Mouse (Mus musculus) MEL (cell line): Measurements from ENCODE around the gene Anapc4. TPM values are rescaled to one million over a fixed set of nuclear protein-coding genes. Genes with fewer than 3 reads are reported as not detected.
A peak's percentile ranks its signal among the peaks of the same experiment; 100 is the strongest.

Source experiments
- DNase-seq: peaks from one replicate; pipeline ENCODE4 v3.0.0; 2011; ENCODE audit warnings: low read depth, low spot score
- H3K27ac ChIP-seq: 2 replicates; pipeline ENCODE4 v1.5.1; 2012; ENCODE audit warnings: low read depth, mild to moderate bottlenecking, control low read depth, low read length, moderate library complexity; ENCODE audit not compliant: control insufficient read depth
- H3K27me3 ChIP-seq, 2 experiments: fragments of 150-350 bp in 1 of 2; sonication (generic) in 1 of 2; 2 replicates each; pipeline ENCODE4 v1.6.1; 2012; ENCODE audit warnings: low read length in 2 of 2, mild to moderate bottlenecking in 2 of 2, improper control_type of control experiment in 1 of 2, moderate library complexity in 1 of 2; ENCODE audit not compliant: insufficient read depth in 2 of 2, control insufficient read depth in 1 of 2
- H3K36me3 ChIP-seq, 2 experiments: 2 replicates each; pipeline ENCODE4 v1.6.1; 2012 to 2014; ENCODE audit warnings: low read length in 2 of 2, improper control_type of control experiment in 1 of 2, inconsistent platforms in 1 of 2, mild to moderate bottlenecking in 1 of 2; ENCODE audit not compliant: insufficient read depth in 2 of 2, control insufficient read depth in 1 of 2
- H3K4me1 ChIP-seq, 2 experiments: fragments of 150-350 bp in 1 of 2; sonication (generic) in 1 of 2; 2 replicates each; pipeline ENCODE4 v1.6.1; 2012; ENCODE audit warnings: low read length in 2 of 2, improper control_type of control experiment in 1 of 2, mild to moderate bottlenecking in 1 of 2; ENCODE audit not compliant: insufficient read depth in 2 of 2, control insufficient read depth in 1 of 2
- H3K4me3 ChIP-seq, 2 experiments: fragments of 150-350 bp in 1 of 2; sonication (generic) in 1 of 2; 2 replicates each; pipeline ENCODE4 v1.5.1; 2012; ENCODE audit warnings: low read depth in 2 of 2, low read length in 2 of 2, mild to moderate bottlenecking in 2 of 2, moderate library complexity in 2 of 2, control low read depth in 1 of 2, improper control_type of control experiment in 1 of 2; ENCODE audit not compliant: control insufficient read depth in 1 of 2, insufficient read depth in 1 of 2
- H3K79me2 ChIP-seq: 2 replicates; pipeline ENCODE4 v1.6.1; 2012; ENCODE audit warnings: mild to moderate bottlenecking, low read length, moderate library complexity; ENCODE audit not compliant: control insufficient read depth, poor library complexity, insufficient read depth
- H3K9ac ChIP-seq: 2 replicates; pipeline ENCODE4 v1.6.1; 2012; ENCODE audit warnings: low read depth, mild to moderate bottlenecking, control low read depth, low read length, moderate library complexity; ENCODE audit not compliant: control insufficient read depth, poor library complexity, severe bottlenecking
- H3K9me3 ChIP-seq: fragments of 150-350 bp; sonication (generic); replicated peaks from 2 replicates; pipeline ENCODE4 v1.6.1; 2012; ENCODE audit warnings: mild to moderate bottlenecking, low read length, improper control_type of control experiment, moderate library complexity; ENCODE audit not compliant: insufficient read depth
- BHLHE40 ChIP-seq: IDR thresholded peaks from 2 replicates; pipeline ENCODE4 v1.6.1; 2012; ENCODE audit warnings: low read depth, mild to moderate bottlenecking, inconsistent platforms, low read length, improper control_type of control experiment, borderline replicate concordance
- CHD2 ChIP-seq: IDR thresholded peaks from 2 replicates; pipeline ENCODE4 v1.6.1; 2011; ENCODE audit warnings: low read length, improper control_type of control experiment
- ETS1 ChIP-seq: IDR thresholded peaks from 2 replicates; pipeline ENCODE4 v1.6.1; 2012; ENCODE audit warnings: low read depth, mild to moderate bottlenecking, inconsistent platforms, low read length, improper control_type of control experiment, moderate library complexity
- GABPA ChIP-seq: IDR thresholded peaks from 2 replicates; pipeline ENCODE4 v1.6.1; 2012; ENCODE audit warnings: low read depth, mild to moderate bottlenecking, inconsistent platforms, low read length, improper control_type of control experiment, moderate library complexity
- GATA1 ChIP-seq: IDR thresholded peaks from 2 replicates; pipeline ENCODE4 v1.6.1; 2011; ENCODE audit warnings: low read depth, low read length, improper control_type of control experiment
- JUND ChIP-seq: IDR thresholded peaks from 2 replicates; pipeline ENCODE4 v1.6.1; 2011; ENCODE audit warnings: low read depth, mild to moderate bottlenecking, improper control_type of control experiment, low read length
- KAT2A ChIP-seq: conservative IDR thresholded peaks from 2 replicates; pipeline ENCODE4 v1.6.1; 2012; ENCODE audit warnings: low read depth, low read length, improper control_type of control experiment, inconsistent platforms
- MAFK ChIP-seq: IDR thresholded peaks from 2 replicates; pipeline ENCODE4 v1.6.1; 2011; ENCODE audit warnings: low read depth, mild to moderate bottlenecking, low read length, improper control_type of control experiment, borderline replicate concordance
- MAZ ChIP-seq: IDR thresholded peaks from 2 replicates; pipeline ENCODE4 v1.6.1; 2012; ENCODE audit warnings: low read depth, mild to moderate bottlenecking, inconsistent platforms, low read length, improper control_type of control experiment
- MYB ChIP-seq: IDR thresholded peaks from 2 replicates; pipeline ENCODE4 v1.6.1; 2011; ENCODE audit warnings: mild to moderate bottlenecking, low read depth, low read length, improper control_type of control experiment
- MYC ChIP-seq: IDR thresholded peaks from 2 replicates; pipeline ENCODE4 v1.6.1; 2011; ENCODE audit warnings: low read depth, mild to moderate bottlenecking, low read length, improper control_type of control experiment, moderate library complexity
- NELFE ChIP-seq: IDR thresholded peaks from 2 replicates; pipeline ENCODE4 v1.6.1; 2011; ENCODE audit warnings: low read depth, low read length, improper control_type of control experiment
- NRF1 ChIP-seq: IDR thresholded peaks from 2 replicates; pipeline ENCODE4 v1.6.1; 2014; ENCODE audit warnings: low read depth, mild to moderate bottlenecking, inconsistent platforms, low read length, improper control_type of control experiment, moderate library complexity; ENCODE audit not compliant: poor library complexity, insufficient read depth, severe bottlenecking
- POLR2A ChIP-seq, 2 experiments: IDR thresholded peaks; 2 replicates each; pipeline ENCODE4 v1.6.1; 2011 to 2012; ENCODE audit warnings: low read length in 2 of 2, mild to moderate bottlenecking in 2 of 2, control low read depth in 1 of 2, improper control_type of control experiment in 1 of 2, low read depth in 1 of 2, moderate library complexity in 1 of 2; ENCODE audit not compliant: control insufficient read depth in 1 of 2, insufficient read depth in 1 of 2, poor library complexity in 1 of 2
- POLR2AphosphoS5 ChIP-seq: IDR thresholded peaks from 2 replicates; pipeline ENCODE4 v1.6.1; 2012; ENCODE audit warnings: low read depth, borderline replicate concordance, mild to moderate bottlenecking, inconsistent platforms, low read length, moderate library complexity, mixed read lengths
- RCOR1 ChIP-seq: IDR thresholded peaks from 2 replicates; pipeline ENCODE4 v1.6.1; 2012; ENCODE audit warnings: low read depth, mild to moderate bottlenecking, inconsistent platforms, low read length, improper control_type of control experiment
- SMC3 ChIP-seq: IDR thresholded peaks from 2 replicates; pipeline ENCODE4 v1.6.1; 2011; ENCODE audit warnings: low read depth, low read length, improper control_type of control experiment
- TAL1 ChIP-seq: IDR thresholded peaks from 2 replicates; pipeline ENCODE4 v1.6.1; 2012; ENCODE audit warnings: mild to moderate bottlenecking, inconsistent platforms, low read length, moderate library complexity, mixed read lengths
- TBP ChIP-seq: IDR thresholded peaks from 2 replicates; pipeline ENCODE4 v1.8.0; 2011; ENCODE audit warnings: low read depth, low read length, improper control_type of control experiment
- TCF12 ChIP-seq: IDR thresholded peaks from 2 replicates; pipeline ENCODE4 v1.6.1; 2014; ENCODE audit warnings: low read depth, mild to moderate bottlenecking, inconsistent platforms, low read length, improper control_type of control experiment, moderate library complexity
- USF1 ChIP-seq: IDR thresholded peaks from 2 replicates; pipeline ENCODE4 v1.6.1; 2014; ENCODE audit warnings: low read depth, mild to moderate bottlenecking, inconsistent platforms, low read length, improper control_type of control experiment, moderate library complexity
- ZC3H11A ChIP-seq: IDR thresholded peaks from 2 replicates; pipeline ENCODE4 v1.6.1; 2012; ENCODE audit warnings: low read depth, mild to moderate bottlenecking, inconsistent platforms, low read length, improper control_type of control experiment
- ZKSCAN1 ChIP-seq: IDR thresholded peaks from 2 replicates; pipeline ENCODE4 v1.6.1; 2012; ENCODE audit warnings: low read depth, mild to moderate bottlenecking, inconsistent platforms, low read length, improper control_type of control experiment, moderate library complexity
- polyA plus RNA-seq, 2 experiments: library from polyadenylated mRNA; stranded (reverse) in 1 of 2; unstranded in 1 of 2; fragments of >175 nt in 1 of 2; fragments of >200 nt in 1 of 2; gene quantifications; 2 replicates each; pipeline versions ENCODE4 v1.2.1 to v1.2.4; 2012; ENCODE audit warnings: low replicate concordance in 2 of 2, low read depth in 1 of 2; ENCODE audit not compliant: insufficient read length in 2 of 2, insufficient read depth in 1 of 2, missing spikeins in 1 of 2
- total RNA-seq: library from RNA; depleted of rRNA; stranded (reverse); fragments of 300-350 nt; gene quantifications from 2 replicates; pipeline ENCODE4 v1.2.3, GENCODE M21; 2012

Anapc4 gene
- total and polyA plus RNA-seq, 3 experiments = 56.4 to 159 (median 56.6) TPM

DNA sequence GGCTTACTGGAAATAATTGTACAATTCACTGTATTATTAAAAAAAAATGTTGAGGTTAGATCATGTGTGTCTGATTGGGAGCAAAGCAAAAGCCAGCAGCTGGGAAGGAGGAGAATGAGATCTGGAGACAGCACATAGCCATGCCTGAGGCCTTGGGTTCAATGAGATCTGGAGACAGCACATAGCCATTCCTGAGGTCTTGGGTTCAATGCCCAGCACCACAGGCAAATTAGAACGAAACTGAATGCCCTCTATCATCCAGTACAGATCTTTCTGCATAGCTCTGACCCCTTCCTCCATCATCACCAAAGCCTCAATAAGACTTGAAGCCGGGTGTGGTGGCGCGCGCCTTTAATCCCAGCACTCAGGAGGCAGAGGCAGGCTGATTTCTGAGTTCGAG is 23.4 kb upstream of the Anapc4 start:
- TF ChIP-seq RCOR1 (no peak), CHD2 (no peak), ZC3H11A (no peak), KAT2A (no peak), MAFK (no peak), POLR2AphosphoS5 (no peak), NRF1 (no peak)
- Histone ChIP-seq H3K9me3 (no peaks in the 10 kb centered on the region), H3K79me2 (no peaks in the 10 kb centered on the region), H3K4me1 (no peaks in the 10 kb centered on the region), H3K27ac (no peak overlapping the region), H3K36me3 (no peaks in the 10 kb centered on the region), H3K9ac (no peak overlapping the region), H3K27me3 (no peaks in the 10 kb centered on the region), H3K4me3 (no peak overlapping the region)
- DNase-seq = no peak

GRCm38 (mm10) chr5:52811056-52811455 is 22.8 kb upstream of the Anapc4 start:
- DNase-seq = no peak
- Histone ChIP-seq H3K4me3 (no peak overlapping the region), H3K9ac (no peak overlapping the region), H3K79me2 (no peaks in the 10 kb centered on the region), H3K4me1 (no peaks in the 10 kb centered on the region), H3K27me3 (no peaks in the 10 kb centered on the region), H3K9me3 (no peaks in the 10 kb centered on the region), H3K36me3 (no peaks in the 10 kb centered on the region), H3K27ac (no peak overlapping the region)
- TF ChIP-seq ZKSCAN1 (no peak), MAZ (no peak), JUND (no peak), MYC (no peak), RCOR1 (0 out of 2 replicates have a peak, but pooled peaks have one; percentile 22), GATA1 (0 out of 2 replicates have a peak, but pooled peaks have one; percentile 24)

GRCm38 (mm10) chr5:52812456-52812855 is 21.4 kb upstream of the Anapc4 start:
- no peaks in the 10 kb centered on the region for H3K4me1 ChIP-seq
- no peak overlapping the region for H3K4me3 ChIP-seq
- H3K9ac ChIP-seq = no peak overlapping the region
- H3K79me2 ChIP-seq = no peaks in the 10 kb centered on the region
- TF ChIP-seq BHLHE40 = no peak
- no peak for TF ChIP-seq SMC3
- no peak for TF ChIP-seq TCF12
- TF ChIP-seq USF1 = no peak
- no peak for TF ChIP-seq RCOR1
- no peak for TF ChIP-seq POLR2AphosphoS5
- no peak for TF ChIP-seq NELFE
- no peak for TF ChIP-seq TAL1
- TF ChIP-seq MYB = no peak
- no peak for TF ChIP-seq POLR2A (IDR thresholded peaks at IDR 0.05; ENCODE audit: control insufficient read depth in 1 of 2, insufficient read depth in 1 of 2, low read depth in 1 of 2, low read length in 2 of 2, poor library complexity in 1 of 2)
- no peak for TF ChIP-seq CHD2
- TF ChIP-seq MYC = no peak
- TF ChIP-seq TBP = no peak
- no peak for TF ChIP-seq GABPA
- TF ChIP-seq ETS1 = no peak
- TF ChIP-seq, all 39 proteins: peak for 0
- H3K27me3 ChIP-seq = no peaks in the 10 kb centered on the region; a peak in 1 of 4 replicates
- H3K9me3 ChIP-seq = no peaks in the 10 kb centered on the region
- no peaks in the 10 kb centered on the region for H3K36me3 ChIP-seq
- H3K27ac ChIP-seq = no peak overlapping the region
- no peak for DNase-seq
